In genomic region chr13:100452415-100453127, GRCm38 (mm10) we compare ENCODE assay signal across 15 mouse cellular contexts. TPM values are rescaled to one million over a fixed set of nuclear protein-coding genes. Genes with fewer than 3 reads are reported as not detected.
"Had no signal": no experiment of that assay in that cellular context is flagged by ENCODE, and none has a peak within 500 bp of the region (broad histone marks: within the 10 kb centered on the region; RNA-seq: fewer than 3 reads in every experiment).

Gene Naip1 (minus strand): TSS chr13:100452869.

RNA-seq across cellular contexts. Expression of gene Naip1, which starts in this region (rescaled TPM):
- total RNA-seq: gastrocnemius, adult 2 months; gastrocnemius, postnatal 10 days; gastrocnemius, postnatal 25 days; hematopoietic stem cell, adult 5-6 weeks had no signal
- polyA plus RNA-seq: heart, adult 2 months; heart, embryonic 11.5 days; heart, embryonic 13.5 days; heart, embryonic 15.5 days; heart, postnatal 0 days; hindbrain, embryonic 11.5 days; kidney, embryonic 16.5 days; limb, embryonic 11.5 days; limb, embryonic 15.5 days; liver, embryonic 11.5 days; liver, embryonic 13.5 days had no signal
